Mouse (Mus musculus) heart, embryonic 10.5 days (tissue): Measurements from ENCODE around the gene 5430419D17Rik. TPM values are rescaled to one million over a fixed set of nuclear protein-coding genes. Genes with fewer than 3 reads are reported as not detected.

ENCODE experiments used
- DNase-seq: peaks from one replicate; pipeline ENCODE4 v3.0.0-alpha.2; 2017; ENCODE audit warnings: low spot score
- H3K27ac ChIP-seq: fragments of 300-500 bp; sonication (generic); 2 replicates; pipeline ENCODE4 v1.5.1; 2016; ENCODE audit warnings: mild to moderate bottlenecking
- H3K27me3 ChIP-seq: fragments of 300-500 bp; sonication (generic); 2 replicates; pipeline ENCODE4 v1.6.1; 2016; ENCODE audit warnings: mild to moderate bottlenecking; ENCODE audit not compliant: poor library complexity, insufficient read depth, severe bottlenecking
- H3K36me3 ChIP-seq: fragments of 300-500 bp; sonication (generic); 2 replicates; pipeline ENCODE4 v1.6.1; 2016; ENCODE audit warnings: mild to moderate bottlenecking, moderate library complexity
- H3K4me1 ChIP-seq: fragments of 300-500 bp; sonication (generic); 2 replicates; pipeline ENCODE4 v1.6.1; 2016; ENCODE audit warnings: mild to moderate bottlenecking
- H3K4me3 ChIP-seq: fragments of 300-500 bp; sonication (generic); 2 replicates; pipeline ENCODE4 v1.5.1; 2016; ENCODE audit warnings: mild to moderate bottlenecking, moderate library complexity
- H3K9me3 ChIP-seq: fragments of 300-500 bp; sonication (generic); 2 replicates; pipeline ENCODE4 v1.6.1; 2016; ENCODE audit warnings: mild to moderate bottlenecking, moderate library complexity
- WGBS: fragments of 180-500 bp; shearing (Covaris S2); methylation state at CpG from one replicate; pipeline ENCODE4 v1.1.7; 2016; 5-methylcytosine and 5-hydroxymethylcytosine counted together
- polyA plus RNA-seq: library from polyadenylated mRNA; unstranded; fragments of >200 nt; fragmentation: Nextera tagmentation; extraction: Ambion mirVana; gene quantifications from 2 replicates; pipeline ENCODE4 v1.2.1, GENCODE M21; 2016

Gene 5430419D17Rik
- polyA plus RNA-seq, 1 experiment from 2014 or later, result 0.06 TPM

GRCm38 (mm10) chr7:131236091-131236490 is 61.9 kb downstream of the 5430419D17Rik start:
- Histone ChIP-seq H3K27ac (no peak overlapping the region), H3K27me3 (no peaks in the 10 kb centered on the region), H3K4me1 (no peaks in the 10 kb centered on the region), H3K4me3 (no peak overlapping the region), H3K36me3 (no peaks in the 10 kb centered on the region), H3K9me3 (no peaks in the 10 kb centered on the region)
- no peak for DNase-seq

GRCm38 (mm10) chr7:131244993-131245392 is 70.8 kb downstream of the 5430419D17Rik start:
- H3K27me3 ChIP-seq, result no peaks in the 10 kb centered on the region
- H3K27ac ChIP-seq, result no peak overlapping the region
- no peaks in the 10 kb centered on the region for H3K4me1 ChIP-seq
- DNase-seq, result no peak
- no peak overlapping the region for H3K4me3 ChIP-seq
- WGBS, result 14% methylated on average over 1 of the region's 1 CpGs
- no peaks in the 10 kb centered on the region for H3K9me3 ChIP-seq
- no peaks in the 10 kb centered on the region for H3K36me3 ChIP-seq

- H3K36me3 ChIP-seq, result no peaks in the 10 kb centered on the region
- no peak for DNase-seq
- H3K4me1 ChIP-seq, result no peaks in the 10 kb centered on the region
- no peaks in the 10 kb centered on the region for H3K9me3 ChIP-seq
- H3K4me3 ChIP-seq, result no peak overlapping the region
- no peak overlapping the region for H3K27ac ChIP-seq
- 87% methylated on average over 5 of the region's 5 CpGs for WGBS
- H3K27me3 ChIP-seq, result no peaks in the 10 kb centered on the region
Observed at GRCm38 (mm10) chr7:131256841-131257240, 82.6 kb downstream of the 5430419D17Rik start.

- Histone ChIP-seq H3K36me3 (no peaks in the 10 kb centered on the region), H3K4me3 (no peak overlapping the region), H3K27me3 (no peaks in the 10 kb centered on the region), H3K4me1 (no peaks in the 10 kb centered on the region), H3K27ac (no peak overlapping the region), H3K9me3 (no peaks in the 10 kb centered on the region)
- WGBS, result 75% methylated on average over 1 of the region's 1 CpGs
- DNase-seq, result no peak
Observed at GRCm38 (mm10) chr7:131257309-131257708, 83.1 kb downstream of the 5430419D17Rik start.

- no peaks in the 10 kb centered on the region for H3K9me3 ChIP-seq
- DNase-seq, result no peak
- no peaks in the 10 kb centered on the region for H3K36me3 ChIP-seq
- no peak overlapping the region for H3K27ac ChIP-seq
- no peaks in the 10 kb centered on the region for H3K27me3 ChIP-seq
- no peak overlapping the region for H3K4me3 ChIP-seq
- WGBS, result 70% methylated on average over 6 of the region's 6 CpGs
- no peaks in the 10 kb centered on the region for H3K4me1 ChIP-seq
Observed at GRCm38 (mm10) chr7:131260946-131261345, 86.7 kb downstream of the 5430419D17Rik start.

GRCm38 (mm10) chr7:131264251-131264650 is 90.0 kb downstream of the 5430419D17Rik start:
- 83% methylated on average over 4 of the region's 4 CpGs for WGBS
- Histone ChIP-seq H3K36me3 (no peaks in the 10 kb centered on the region), H3K27me3 (no peaks in the 10 kb centered on the region), H3K4me1 (no peaks in the 10 kb centered on the region), H3K4me3 (no peak overlapping the region), H3K9me3 (no peaks in the 10 kb centered on the region), H3K27ac (no peak overlapping the region)
- no peak for DNase-seq

GRCm38 (mm10) chr7:131265851-131266250 is 91.6 kb downstream of the 5430419D17Rik start:
- Histone ChIP-seq H3K4me1 (no peaks in the 10 kb centered on the region), H3K4me3 (no peak overlapping the region), H3K36me3 (no peaks in the 10 kb centered on the region), H3K27me3 (no peaks in the 10 kb centered on the region), H3K27ac (no peak overlapping the region), H3K9me3 (no peaks in the 10 kb centered on the region)
- DNase-seq, result no peak
- 74% methylated on average over 4 of the region's 4 CpGs for WGBS

GRCm38 (mm10) chr7:131297151-131297550 is 122.9 kb downstream of the 5430419D17Rik start:
- Histone ChIP-seq H3K27ac (no peak overlapping the region), H3K9me3 (no peaks in the 10 kb centered on the region), H3K4me1 (no peaks in the 10 kb centered on the region), H3K4me3 (no peak overlapping the region), H3K36me3 (no peaks in the 10 kb centered on the region), H3K27me3 (no peaks in the 10 kb centered on the region)
- no peak for DNase-seq
- WGBS, result 70% methylated on average over 8 of the region's 8 CpGs

- WGBS, result 77% methylated on average over 8 of the region's 8 CpGs
- H3K4me3 ChIP-seq, result no peak overlapping the region
- no peaks in the 10 kb centered on the region for H3K27me3 ChIP-seq
- no peaks in the 10 kb centered on the region for H3K36me3 ChIP-seq
- DNase-seq, result peak; percentile 50
- H3K27ac ChIP-seq, result no peak overlapping the region
- H3K9me3 ChIP-seq, result no peaks in the 10 kb centered on the region
- H3K4me1 ChIP-seq, result no peaks in the 10 kb centered on the region
Observed at GRCm38 (mm10) chr7:131303340-131303739, 129.1 kb downstream of the 5430419D17Rik start.

GRCm38 (mm10) chr7:131306733-131307132 is 132.5 kb downstream of the 5430419D17Rik start:
- no peak overlapping the region for H3K27ac ChIP-seq
- no peaks in the 10 kb centered on the region for H3K27me3 ChIP-seq
- no peak for DNase-seq
- H3K9me3 ChIP-seq, result no peaks in the 10 kb centered on the region
- WGBS, result 82% methylated on average over 5 of the region's 5 CpGs
- H3K4me3 ChIP-seq, result no peak overlapping the region
- no peaks in the 10 kb centered on the region for H3K4me1 ChIP-seq
- no peaks in the 10 kb centered on the region for H3K36me3 ChIP-seq

- H3K27ac ChIP-seq, result no peak overlapping the region
- no peaks in the 10 kb centered on the region for H3K9me3 ChIP-seq
- H3K4me1 ChIP-seq, result peaks cover 5% of the 10 kb centered on the region; the same call in 1 of the 2 replicates
- no peak for DNase-seq
- WGBS, result 84% methylated on average over 7 of the region's 7 CpGs
- H3K27me3 ChIP-seq, result no peaks in the 10 kb centered on the region
- no peaks in the 10 kb centered on the region for H3K36me3 ChIP-seq
- H3K4me3 ChIP-seq, result no peak overlapping the region
Observed at GRCm38 (mm10) chr7:131314493-131314892, 140.3 kb downstream of the 5430419D17Rik start.

- DNase-seq, result no peak
- H3K4me1 ChIP-seq, result peaks cover 5% of the 10 kb centered on the region; the same call in 1 of the 2 replicates
- no peak overlapping the region for H3K27ac ChIP-seq
- no peaks in the 10 kb centered on the region for H3K9me3 ChIP-seq
- WGBS, result 51% methylated on average over 12 of the region's 12 CpGs
- H3K36me3 ChIP-seq, result no peaks in the 10 kb centered on the region
- H3K4me3 ChIP-seq, result no peak overlapping the region
- H3K27me3 ChIP-seq, result no peaks in the 10 kb centered on the region
Observed at GRCm38 (mm10) chr7:131317587-131317986, 143.4 kb downstream of the 5430419D17Rik start.

GRCm38 (mm10) chr7:131318340-131318739 is 144.1 kb downstream of the 5430419D17Rik start:
- peaks cover 5% of the 10 kb centered on the region; the same call in 1 of the 2 replicates for H3K4me1 ChIP-seq
- H3K36me3 ChIP-seq, result no peaks in the 10 kb centered on the region
- no peaks in the 10 kb centered on the region for H3K27me3 ChIP-seq
- no peaks in the 10 kb centered on the region for H3K9me3 ChIP-seq
- no peak overlapping the region for H3K27ac ChIP-seq
- WGBS, result 65% methylated on average over 5 of the region's 7 CpGs
- H3K4me3 ChIP-seq, result no peak overlapping the region
- DNase-seq, result no peak

GRCm38 (mm10) chr7:131322192-131322591 is 148.0 kb downstream of the 5430419D17Rik start, which contains the start of gene Cuzd1:
TSS of gene Cuzd1 (minus strand) at chr7:131322292.
- 90% methylated on average over 2 of the region's 2 CpGs for WGBS
- H3K4me1 ChIP-seq, result peaks cover 5% of the 10 kb centered on the region; the same call in 1 of the 2 replicates
- H3K9me3 ChIP-seq, result no peaks in the 10 kb centered on the region
- H3K27me3 ChIP-seq, result no peaks in the 10 kb centered on the region
- H3K27ac ChIP-seq, result no peak within 1 kb of the TSS
- H3K36me3 ChIP-seq, result no peaks in the 10 kb centered on the region
- no peak within 1 kb of the TSS for H3K4me3 ChIP-seq
- no peak for DNase-seq
